Mouse (Mus musculus) kidney, adult 2 months (tissue): ENCODE data around the gene Fbxl17. TPM values are rescaled to one million over a fixed set of nuclear protein-coding genes. Genes with fewer than 3 reads are reported as not detected.

ENCODE experiments used
- DNase-seq: peaks from one replicate; pipeline ENCODE4 v3.0.0; 2021
- H3K27ac ChIP-seq: fragments of 200-500 bp; 2 replicates; pipeline ENCODE4 v1.5.1; 2012; ENCODE audit warnings: low read depth, low read length, control low read depth, inconsistent platforms; ENCODE audit not compliant: insufficient read depth
- H3K27me3 ChIP-seq: fragments of 200-500 bp; replicated peaks from 2 replicates; pipeline ENCODE4 v1.6.1; 2012; ENCODE audit warnings: mild to moderate bottlenecking, moderate library complexity, low read length, inconsistent platforms; ENCODE audit not compliant: control insufficient read depth, insufficient read depth
- H3K36me3 ChIP-seq: fragments of 200-500 bp; 2 replicates; pipeline ENCODE4 v1.6.1; 2012; ENCODE audit warnings: mild to moderate bottlenecking, moderate library complexity, low read length, inconsistent platforms; ENCODE audit not compliant: control insufficient read depth, insufficient read depth
- H3K4me1 ChIP-seq: fragments of 200-500 bp; 2 replicates; pipeline ENCODE4 v1.6.1; 2011; ENCODE audit warnings: low read length; ENCODE audit not compliant: control insufficient read depth, insufficient read depth
- H3K4me3 ChIP-seq: fragments of 200-500 bp; 2 replicates; pipeline ENCODE4 v1.5.1; 2011; ENCODE audit warnings: mild to moderate bottlenecking, low read depth, low read length, control low read depth; ENCODE audit not compliant: insufficient read depth
- CTCF ChIP-seq: fragments of 200-500 bp; conservative IDR thresholded peaks from 2 replicates; pipeline ENCODE4 v1.5.1; 2011; ENCODE audit warnings: low read depth, mild to moderate bottlenecking, control low read depth, low read length, moderate library complexity, mixed read lengths; ENCODE audit not compliant: insufficient read depth, insufficient read length
- POLR2A ChIP-seq: fragments of 200-500 bp; IDR thresholded peaks from one replicate; pipeline ENCODE4 v1.6.1; 2011; ENCODE audit warnings: low read depth, low read length, control low read depth
- WGBS: fragments of 180-500 bp; shearing (Covaris S2); methylation state at CpG from one replicate; pipeline ENCODE4 v1.1.7; 2018; 5-methylcytosine and 5-hydroxymethylcytosine counted together
- polyA plus RNA-seq: library from polyadenylated mRNA; depleted of rRNA; stranded (reverse); fragments of >200 nt; gene quantifications from 2 replicates; pipeline ENCODE4 v1.2.3, GENCODE M21; 2012

Gene Fbxl17
- polyA plus RNA-seq, 1 experiment: 10.2 TPM

DNA sequence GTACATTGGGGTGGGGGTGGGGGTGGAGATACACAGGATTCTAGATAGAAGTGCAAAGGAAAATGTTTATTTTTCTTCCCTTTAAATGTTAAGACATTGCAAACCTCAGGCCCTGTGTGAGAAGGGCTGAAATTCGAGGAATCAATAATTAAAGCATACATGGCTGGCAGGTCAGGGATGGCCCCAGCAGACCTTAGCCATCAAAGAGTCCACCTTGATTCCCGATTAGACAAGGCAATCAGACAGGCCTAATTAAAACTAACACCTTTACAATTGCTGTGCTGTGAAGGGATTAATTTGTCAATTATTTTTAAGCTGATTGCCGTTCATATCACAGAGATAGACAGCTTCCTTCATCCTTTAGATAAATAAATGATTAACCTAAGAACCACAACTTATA is 439.0 kb downstream of the Fbxl17 start:
- WGBS: 62% methylated on average over 3 of the region's 3 CpGs
- no peak for TF ChIP-seq CTCF
- no peak for TF ChIP-seq POLR2A

DNA sequence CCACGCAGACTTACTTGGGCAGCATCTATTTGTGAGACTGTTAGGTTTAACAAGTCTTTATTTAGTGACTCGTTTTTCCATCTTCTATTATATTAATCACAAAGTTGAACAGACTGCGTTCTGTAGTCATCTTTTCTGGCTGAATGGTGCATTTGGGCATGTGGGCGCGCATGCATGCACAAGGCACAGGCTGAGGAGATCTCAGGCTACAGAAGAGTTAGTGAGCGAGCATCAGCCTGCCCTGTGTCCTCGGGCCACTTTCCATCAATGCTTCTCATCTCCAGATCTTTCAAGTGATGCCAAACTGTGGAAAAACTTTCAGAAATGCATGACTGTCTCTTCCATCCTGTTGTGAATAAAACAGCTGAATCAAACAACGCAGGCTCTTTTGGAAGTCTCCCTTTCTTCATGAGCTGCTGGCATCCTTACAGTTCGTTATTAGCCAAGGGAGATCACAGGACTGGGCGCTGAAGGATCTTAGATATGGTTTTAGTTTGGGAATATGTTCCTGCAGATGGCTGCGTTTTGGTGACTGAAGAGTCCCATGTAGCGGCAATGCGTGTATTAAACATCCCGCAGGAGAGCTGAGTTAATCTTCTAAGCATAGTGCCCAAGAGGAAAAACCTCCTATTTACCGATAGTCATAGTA is 442.0 kb downstream of the Fbxl17 start:
- Histone ChIP-seq H3K4me1 (no peaks in the 10 kb centered on the region), H3K27me3 (no peaks in the 10 kb centered on the region), H3K27ac (no peak overlapping the region), H3K36me3 (no peaks in the 10 kb centered on the region), H3K4me3 (no peak overlapping the region)
- no peak for TF ChIP-seq CTCF
- TF ChIP-seq POLR2A: no peak
- 91% methylated on average over 15 of the region's 15 CpGs for WGBS
- DNase-seq: no peak

More for the DNA sequence above, 439.0 kb downstream of the Fbxl17 start:
- Histone ChIP-seq H3K4me3 (no peak overlapping the region), H3K27me3 (no peaks in the 10 kb centered on the region), H3K27ac (no peak overlapping the region), H3K4me1 (no peaks in the 10 kb centered on the region), H3K36me3 (no peaks in the 10 kb centered on the region)
- no peak for DNase-seq

DNA sequence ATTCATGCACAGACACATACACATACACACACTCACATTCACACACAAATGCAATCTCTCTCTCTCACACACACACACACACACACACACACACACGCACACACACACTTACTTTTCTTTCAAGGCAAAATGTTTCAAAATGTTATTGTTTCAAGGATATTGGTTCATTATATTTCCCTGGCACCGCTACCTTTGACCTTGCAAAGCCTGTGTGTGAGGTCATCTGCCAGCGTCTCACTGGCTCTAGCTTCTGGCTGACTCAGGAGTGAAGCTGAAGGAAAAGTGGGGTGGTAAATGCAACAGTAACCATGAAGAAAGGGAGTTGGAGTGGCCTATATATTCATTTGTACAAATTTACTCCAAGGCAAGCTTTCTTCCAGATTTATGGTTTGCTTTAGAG is 442.8 kb downstream of the Fbxl17 start:
- Histone ChIP-seq H3K27ac (no peak overlapping the region), H3K4me3 (no peak overlapping the region), H3K27me3 (no peaks in the 10 kb centered on the region), H3K36me3 (no peaks in the 10 kb centered on the region), H3K4me1 (no peaks in the 10 kb centered on the region)
- no peak for DNase-seq
- no peak for TF ChIP-seq POLR2A
- no peak for TF ChIP-seq CTCF
- 86% methylated on average over 3 of the region's 3 CpGs for WGBS

DNA sequence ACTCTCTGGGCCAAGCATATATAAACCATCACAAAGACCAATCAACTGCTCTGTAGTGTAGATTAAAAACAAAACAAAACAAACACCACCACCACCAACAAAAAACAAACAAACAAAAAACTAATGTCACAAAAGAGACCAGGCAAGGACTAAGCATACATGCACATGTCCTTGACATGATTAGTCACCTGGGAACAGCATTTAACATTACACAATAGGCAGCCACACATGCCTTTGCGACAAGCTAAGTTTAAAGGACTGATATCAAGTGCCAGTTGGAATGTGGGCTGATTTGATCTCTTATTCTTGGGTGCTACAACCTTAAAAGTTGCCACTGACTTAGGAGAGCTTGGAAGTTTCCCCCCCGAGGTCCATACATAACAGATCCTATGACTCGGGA is 446.5 kb downstream of the Fbxl17 start:
- no peak for TF ChIP-seq POLR2A
- TF ChIP-seq CTCF: no peak
- Histone ChIP-seq H3K36me3 (no peaks in the 10 kb centered on the region), H3K27ac (no peak overlapping the region), H3K4me3 (no peak overlapping the region), H3K4me1 (no peaks in the 10 kb centered on the region), H3K27me3 (no peaks in the 10 kb centered on the region)
- 81% methylated on average over 3 of the region's 3 CpGs for WGBS
- DNase-seq: no peak

DNA sequence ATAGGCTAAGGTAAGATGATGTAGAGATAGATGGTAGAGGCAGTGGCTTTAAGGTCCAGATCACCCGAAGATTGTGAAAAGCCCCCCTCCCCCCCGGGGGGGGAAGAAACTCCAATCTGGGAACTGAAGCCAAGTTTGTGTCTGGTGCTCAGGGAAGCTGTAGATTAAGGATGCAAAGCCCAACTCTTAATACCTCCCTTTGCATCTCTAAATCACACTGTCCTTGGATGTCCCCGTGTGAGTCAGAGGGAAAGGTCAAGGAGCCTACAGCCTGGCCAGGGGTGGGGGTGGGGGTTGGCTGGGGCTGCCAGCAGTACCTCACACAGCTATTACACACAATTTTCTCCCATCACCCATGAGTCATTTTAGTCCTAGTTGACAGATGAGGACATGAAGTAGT is 453.4 kb downstream of the Fbxl17 start:
- Histone ChIP-seq H3K4me1 (no peaks in the 10 kb centered on the region), H3K4me3 (no peak overlapping the region), H3K36me3 (no peaks in the 10 kb centered on the region), H3K27ac (no peak overlapping the region), H3K27me3 (no peaks in the 10 kb centered on the region)
- no peak for DNase-seq
- TF ChIP-seq CTCF (no peak), POLR2A (no peak)
- WGBS: 44% methylated on average over 3 of the region's 3 CpGs

DNA sequence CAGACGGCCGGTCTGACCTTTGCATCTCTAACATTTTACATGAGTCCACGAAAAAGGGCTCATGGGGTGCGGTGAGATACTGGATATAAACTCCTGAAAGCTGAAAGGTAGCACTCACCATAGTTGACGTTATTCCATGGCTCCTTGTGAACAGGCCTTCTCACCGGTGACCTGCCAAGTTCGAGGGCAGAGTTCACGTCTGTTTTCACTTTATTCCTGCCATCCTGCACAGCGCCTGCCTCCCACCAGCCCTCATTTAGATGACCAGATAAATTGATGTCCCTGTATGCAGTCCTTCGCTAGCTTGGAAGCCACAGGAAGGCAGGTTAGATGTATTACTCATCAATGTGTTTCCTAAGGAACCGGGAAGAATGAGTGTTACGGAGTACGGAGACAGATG is 454.5 kb downstream of the Fbxl17 start:
- DNase-seq: peak; percentile 14
- Histone ChIP-seq H3K4me3 (no peak overlapping the region), H3K27ac (no peak overlapping the region), H3K36me3 (no peaks in the 10 kb centered on the region), H3K4me1 (no peaks in the 10 kb centered on the region), H3K27me3 (no peaks in the 10 kb centered on the region)
- TF ChIP-seq POLR2A (no peak), CTCF (no peak)
- WGBS: 64% methylated on average over 13 of the region's 13 CpGs

DNA sequence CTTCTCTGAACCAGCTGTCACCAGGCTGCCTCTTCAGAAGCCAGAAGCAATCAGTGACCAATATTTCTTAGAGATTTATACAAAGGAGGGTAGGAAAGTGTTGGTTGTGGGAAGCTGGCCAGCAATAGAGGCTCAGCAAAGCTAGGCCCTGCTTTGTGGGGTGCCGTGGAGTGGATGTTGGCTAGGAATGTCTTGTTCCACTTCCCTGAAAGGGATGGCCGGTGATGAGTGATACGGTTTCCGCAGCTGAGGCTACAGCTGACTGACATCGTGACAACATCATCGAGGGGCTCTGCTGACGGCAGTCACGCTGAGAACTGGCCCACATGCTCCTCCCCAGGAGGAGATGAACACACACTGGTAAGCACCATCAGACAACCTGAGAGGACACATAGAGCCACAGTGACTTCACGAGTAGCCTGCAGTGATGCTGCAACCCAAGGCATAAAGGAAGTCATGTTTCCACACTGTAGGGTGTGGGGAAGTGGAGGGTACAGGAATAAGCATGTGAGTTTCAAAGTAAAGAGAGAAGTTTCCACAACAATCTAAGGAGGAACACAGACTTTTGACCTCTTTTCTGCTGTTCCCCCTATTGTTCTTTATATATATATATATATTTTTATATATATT is 456.7 kb downstream of the Fbxl17 start:
- Histone ChIP-seq H3K4me3 (no peak overlapping the region), H3K27me3 (no peaks in the 10 kb centered on the region), H3K27ac (no peak overlapping the region), H3K36me3 (no peaks in the 10 kb centered on the region), H3K4me1 (no peaks in the 10 kb centered on the region)
- DNase-seq: no peak
- 68% methylated on average over 9 of the region's 9 CpGs for WGBS
- TF ChIP-seq POLR2A (no peak), CTCF (no peak)

DNA sequence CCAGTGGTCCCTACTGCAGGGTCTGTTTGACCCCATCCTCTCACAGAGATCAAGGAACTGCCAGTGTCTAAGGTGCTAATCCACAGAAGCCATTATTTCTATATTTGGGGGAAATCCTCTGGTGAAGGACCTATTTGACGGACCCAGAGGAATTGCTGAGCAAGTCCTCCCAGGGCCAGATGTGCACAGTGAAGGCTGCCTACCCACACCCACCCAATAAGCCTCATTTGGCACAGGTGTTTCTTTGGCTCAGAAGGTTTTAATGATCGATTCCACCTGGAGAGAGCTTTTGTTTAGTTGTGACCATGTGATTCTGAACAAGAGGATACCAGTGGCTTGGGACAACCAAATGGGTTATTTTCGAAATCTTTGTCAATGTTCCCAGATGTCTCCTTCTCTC is 462.3 kb downstream of the Fbxl17 start:
- Histone ChIP-seq H3K4me3 (no peak overlapping the region), H3K27ac (no peak overlapping the region), H3K4me1 (no peaks in the 10 kb centered on the region), H3K27me3 (no peaks in the 10 kb centered on the region; the same call in 1 of the 2 replicates), H3K36me3 (no peaks in the 10 kb centered on the region)
- TF ChIP-seq CTCF (no peak), POLR2A (no peak)
- WGBS: 93% methylated on average over 3 of the region's 3 CpGs
- no peak for DNase-seq
